Mouse (Mus musculus): ENCODE measurements at regions not wholly inside any gene's neighbourhood (a gene's known extent, or its start where the extent isn't known, plus 50 kb on each side); places are given as distances from the start of the nearest gene placed in this dataset.

- TF ChIP-seq CTCF (IDR thresholded peaks at IDR 0.05) (no peak), POLR2A (IDR thresholded peaks at IDR 0.05; ENCODE audit: insufficient read depth, low read depth, low read length) (no peak), EP300 (IDR thresholded peaks at IDR 0.05; ENCODE audit: insufficient read depth, low read depth, low read length) (no peak)
These were observed 161.2 kb downstream of the Cth start for GRCm38 (mm10) chr3:157763487-157764199.
